Mouse (Mus musculus): ENCODE measurements around the gene Btbd16. TPM values are rescaled to one million over a fixed set of nuclear protein-coding genes. Genes with fewer than 3 reads are reported as not detected.

The Btbd16 gene
- polyA plus RNA-seq, 1 experiment: 0.06 TPM

DNA sequence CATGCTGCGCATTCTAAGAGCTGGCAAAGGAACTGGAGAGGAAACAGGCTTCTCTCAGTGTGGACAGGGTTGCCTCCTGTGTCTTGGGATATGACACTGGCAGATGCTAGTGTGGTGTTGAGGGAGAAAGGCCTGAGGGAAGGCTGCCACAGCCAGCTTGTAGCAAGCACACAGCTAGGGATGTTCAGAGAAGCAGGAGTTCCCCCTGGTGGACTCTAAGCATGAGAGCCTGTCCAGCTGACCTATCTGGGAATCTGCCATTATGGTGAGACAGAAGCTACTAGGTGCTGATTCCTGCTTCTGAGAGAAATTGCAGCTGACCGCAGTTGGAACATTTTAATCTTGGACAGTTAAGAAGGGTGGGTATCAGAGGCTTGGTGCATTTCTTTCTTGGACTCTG lies 19.1 kb upstream of the Btbd16 start:
- H3K27me3 ChIP-seq (replicated peaks; ENCODE audit: control insufficient read depth, insufficient read depth, low read length): no peaks in the 10 kb centered on the region
- no peaks in the 10 kb centered on the region; the same call in 1 of the 2 replicates for H3K4me1 ChIP-seq (ENCODE audit: control insufficient read depth, insufficient read depth, low read length)
- TF ChIP-seq CTCF (conservative IDR thresholded peaks at IDR 0.05; ENCODE audit: insufficient read depth, insufficient read length, low read depth, low read length) (peak; percentile 28; the same call in 1 of the 2 replicates), POLR2A (IDR thresholded peaks at IDR 0.05; ENCODE audit: low read depth, low read length) (no peak)
- H3K4me3 ChIP-seq (ENCODE audit: insufficient read depth, low read depth, low read length): no peak overlapping the region
- 0 out of 2 replicates have a peak, but pooled peaks cover 5% of the 10 kb centered on the region for H3K36me3 ChIP-seq (ENCODE audit: control insufficient read depth, insufficient read depth, low read length)
- WGBS: 92% methylated on average over 2 of the region's 2 CpGs
- H3K27ac ChIP-seq (ENCODE audit: insufficient read depth, low read depth, low read length): no peak overlapping the region
- peak; percentile 33 for DNase-seq

DNA sequence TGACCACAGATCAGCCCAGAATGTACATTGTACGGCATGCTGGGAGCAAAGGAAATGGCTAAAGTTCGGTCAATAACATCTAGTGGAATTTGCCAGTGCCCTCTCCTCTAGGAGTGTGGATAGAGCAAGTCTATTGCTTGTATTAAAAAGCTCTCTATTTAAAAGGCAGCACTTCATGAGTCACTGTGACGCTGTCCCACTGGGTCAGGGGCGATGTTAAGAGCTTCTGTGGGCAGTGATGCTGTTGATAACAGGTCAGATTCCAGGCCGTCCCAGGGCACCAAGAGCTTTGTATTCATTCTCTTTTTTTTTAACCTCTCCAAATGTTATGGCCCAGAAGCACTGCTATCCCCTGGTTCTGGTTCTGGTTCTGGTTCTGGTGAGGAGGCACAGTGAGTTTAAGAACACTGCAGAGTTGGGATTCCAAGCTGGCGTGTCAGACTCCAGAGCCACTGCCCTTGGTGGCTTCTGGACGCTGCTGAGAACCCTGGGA lies 17.5 kb upstream of the Btbd16 start:
- H3K27ac ChIP-seq (ENCODE audit: insufficient read depth, low read depth, low read length): no peak overlapping the region

DNA sequence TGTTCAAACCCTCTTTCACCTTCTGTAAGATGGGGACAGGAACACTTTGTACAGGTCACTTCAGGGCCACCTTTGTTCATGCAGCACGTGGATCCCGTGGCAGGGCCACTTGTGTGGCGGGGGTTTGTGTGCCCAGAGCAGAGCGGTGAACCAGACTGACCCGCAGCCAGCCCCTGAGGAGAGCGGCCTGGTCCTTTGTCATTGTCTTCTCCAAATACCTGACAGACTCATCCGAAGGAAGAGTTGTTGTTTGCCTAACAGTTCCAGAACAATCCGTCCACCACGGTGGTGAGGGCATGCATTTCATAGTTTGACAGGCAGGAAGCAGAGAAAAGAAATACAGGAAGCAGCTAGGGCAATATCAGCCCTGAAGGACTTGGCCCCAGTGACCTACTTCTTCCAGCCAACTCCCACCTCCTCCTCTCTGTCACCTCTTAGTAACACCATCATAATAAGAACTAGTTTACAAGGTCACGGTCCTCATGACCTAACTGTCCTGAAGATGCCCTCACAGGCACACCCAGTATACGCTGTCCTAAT lies 16.5 kb upstream of the Btbd16 start:
- peaks cover 2% of the 10 kb centered on the region; the same call in 1 of the 2 replicates for H3K4me1 ChIP-seq (ENCODE audit: control insufficient read depth, insufficient read depth, low read length)
- H3K36me3 ChIP-seq (ENCODE audit: control insufficient read depth, insufficient read depth, low read length): 0 out of 2 replicates have a peak, but pooled peaks cover 3% of the 10 kb centered on the region
- peak; percentile 71 for DNase-seq
- TF ChIP-seq CTCF (conservative IDR thresholded peaks at IDR 0.05; ENCODE audit: insufficient read depth, insufficient read length, low read depth, low read length): no peak
- no peak for TF ChIP-seq POLR2A (IDR thresholded peaks at IDR 0.05; ENCODE audit: low read depth, low read length)
- H3K4me3 ChIP-seq (ENCODE audit: insufficient read depth, low read depth, low read length): no peak overlapping the region
- no peaks in the 10 kb centered on the region for H3K27me3 ChIP-seq (replicated peaks; ENCODE audit: control insufficient read depth, insufficient read depth, low read length)
- 62% methylated on average over 11 of the region's 11 CpGs for WGBS
- no peak overlapping the region for H3K27ac ChIP-seq (ENCODE audit: insufficient read depth, low read depth, low read length)

More for the DNA sequence above, 17.5 kb upstream of the Btbd16 start:
- H3K4me1 ChIP-seq (ENCODE audit: control insufficient read depth, insufficient read depth, low read length): no peaks in the 10 kb centered on the region; the same call in 1 of the 2 replicates
- no peak overlapping the region for H3K4me3 ChIP-seq (ENCODE audit: insufficient read depth, low read depth, low read length)
- H3K36me3 ChIP-seq (ENCODE audit: control insufficient read depth, insufficient read depth, low read length): 0 out of 2 replicates have a peak, but pooled peaks cover 5% of the 10 kb centered on the region
- 78% methylated on average over 7 of the region's 7 CpGs for WGBS
- TF ChIP-seq CTCF (conservative IDR thresholded peaks at IDR 0.05; ENCODE audit: insufficient read depth, insufficient read length, low read depth, low read length): no peak
- no peak for TF ChIP-seq POLR2A (IDR thresholded peaks at IDR 0.05; ENCODE audit: low read depth, low read length)
- no peaks in the 10 kb centered on the region for H3K27me3 ChIP-seq (replicated peaks; ENCODE audit: control insufficient read depth, insufficient read depth, low read length)
- peak; percentile 18 for DNase-seq

DNA sequence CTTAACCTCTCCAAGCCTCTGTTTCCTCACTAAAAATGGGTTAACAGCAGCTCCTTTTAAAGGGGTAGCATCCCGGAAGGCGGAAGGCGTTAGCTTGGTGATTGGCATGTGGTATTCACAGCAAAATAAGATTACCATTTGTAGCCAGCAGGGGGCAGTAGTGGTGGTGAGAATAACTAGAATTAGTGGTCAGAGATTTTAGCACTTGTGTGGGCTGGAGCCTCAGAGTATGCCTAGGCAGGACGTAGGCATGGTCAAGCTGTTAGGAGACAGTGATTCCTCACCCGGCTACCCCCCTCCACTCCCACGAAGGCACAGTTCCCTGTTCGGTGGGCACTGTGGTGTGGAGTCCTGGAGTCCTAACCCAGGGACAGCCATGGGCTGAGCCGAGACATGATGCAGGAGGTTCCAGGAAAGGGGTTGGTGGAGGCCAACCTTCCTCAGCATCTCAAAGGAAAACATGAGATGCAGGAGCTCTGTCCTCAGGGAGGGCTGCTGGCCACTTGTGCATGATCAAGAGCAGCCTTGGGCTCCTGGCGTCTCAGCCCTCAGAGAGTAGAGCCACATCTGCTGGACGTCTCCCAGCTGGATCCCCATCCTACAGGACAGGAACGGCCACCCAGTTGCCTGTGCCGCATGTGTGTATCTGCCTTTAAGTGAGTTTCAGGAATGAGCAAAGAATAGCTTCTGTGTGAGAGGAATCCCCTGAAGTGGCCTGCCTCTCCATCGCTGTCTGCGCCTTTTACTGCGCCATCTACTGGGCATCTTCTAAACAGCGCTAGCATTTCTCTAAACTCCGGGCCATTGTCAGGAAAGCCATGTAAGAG lies 11.6 kb upstream of the Btbd16 start:
- DNase-seq: peak; percentile 72
- Histone ChIP-seq H3K4me3 (ENCODE audit: insufficient read depth, low read depth, low read length) (no peak overlapping the region), H3K36me3 (ENCODE audit: control insufficient read depth, insufficient read depth, low read length) (peaks cover 9% of the 10 kb centered on the region), H3K27me3 (replicated peaks; ENCODE audit: control insufficient read depth, insufficient read depth, low read length) (no peaks in the 10 kb centered on the region), H3K4me1 (ENCODE audit: control insufficient read depth, insufficient read depth, low read length) (peaks cover 3% of the 10 kb centered on the region; the same call in 1 of the 2 replicates), H3K27ac (ENCODE audit: insufficient read depth, low read depth, low read length) (no peak overlapping the region)
- 29% methylated on average over 17 of the region's 17 CpGs for WGBS
- TF ChIP-seq CTCF (conservative IDR thresholded peaks at IDR 0.05; ENCODE audit: insufficient read depth, insufficient read length, low read depth, low read length): peak; percentile 79
- TF ChIP-seq POLR2A (IDR thresholded peaks at IDR 0.05; ENCODE audit: low read depth, low read length): no peak

DNA sequence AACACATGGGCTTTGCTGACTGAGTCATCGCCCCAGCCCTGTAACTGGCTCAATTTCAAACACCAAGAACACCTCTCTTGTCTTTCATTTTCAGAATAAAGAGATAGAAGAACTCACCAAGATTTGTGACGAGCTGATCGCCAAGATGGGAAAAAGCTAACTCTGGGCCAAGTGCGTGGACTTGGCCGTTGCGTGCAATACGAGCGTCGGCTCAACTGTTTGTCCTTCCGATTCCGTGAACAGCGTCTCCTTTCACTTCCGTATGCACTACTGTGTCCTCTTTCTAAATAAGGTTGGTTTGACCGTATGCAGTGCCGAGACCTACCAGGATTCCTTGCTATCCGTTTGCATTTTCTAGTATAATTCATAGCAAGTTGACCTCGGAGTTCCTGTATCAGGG lies 9.7 kb upstream of the Btbd16 start:
- Histone ChIP-seq H3K4me3 (ENCODE audit: insufficient read depth, low read depth, low read length) (no peak overlapping the region), H3K36me3 (ENCODE audit: control insufficient read depth, insufficient read depth, low read length) (peaks cover 8% of the 10 kb centered on the region), H3K4me1 (ENCODE audit: control insufficient read depth, insufficient read depth, low read length) (peaks cover 3% of the 10 kb centered on the region; the same call in 1 of the 2 replicates), H3K27ac (ENCODE audit: insufficient read depth, low read depth, low read length) (no peak overlapping the region), H3K27me3 (replicated peaks; ENCODE audit: control insufficient read depth, insufficient read depth, low read length) (no peaks in the 10 kb centered on the region)
- no peak for DNase-seq
- WGBS: 93% methylated on average over 17 of the region's 17 CpGs
- TF ChIP-seq POLR2A (IDR thresholded peaks at IDR 0.05; ENCODE audit: low read depth, low read length): no peak
- TF ChIP-seq CTCF (conservative IDR thresholded peaks at IDR 0.05; ENCODE audit: insufficient read depth, insufficient read length, low read depth, low read length): no peak

GRCm38 (mm10) chr7:130766411-130767170 lies 7.3 kb upstream of the Btbd16 start:
- Histone ChIP-seq H3K36me3 (ENCODE audit: control insufficient read depth, insufficient read depth, low read length) (peaks cover 6% of the 10 kb centered on the region), H3K27ac (ENCODE audit: insufficient read depth, low read depth, low read length) (no peak overlapping the region), H3K4me3 (ENCODE audit: insufficient read depth, low read depth, low read length) (no peak overlapping the region), H3K4me1 (ENCODE audit: control insufficient read depth, insufficient read depth, low read length) (peaks cover 3% of the 10 kb centered on the region; the same call in 1 of the 2 replicates), H3K27me3 (replicated peaks; ENCODE audit: control insufficient read depth, insufficient read depth, low read length) (no peaks in the 10 kb centered on the region)
- 85% methylated on average over 30 of the region's 30 CpGs for WGBS
- no peak for DNase-seq
- TF ChIP-seq CTCF (conservative IDR thresholded peaks at IDR 0.05; ENCODE audit: insufficient read depth, insufficient read length, low read depth, low read length) (no peak), POLR2A (IDR thresholded peaks at IDR 0.05; ENCODE audit: low read depth, low read length) (no peak)

All from kidney, adult 2 months (tissue).